Mouse (Mus musculus): ENCODE data around the gene Nr4a1. TPM values are rescaled to one million over a fixed set of nuclear protein-coding genes. Genes with fewer than 3 reads are reported as not detected.

Gene Nr4a1
- polyA plus RNA-seq, 1 experiment from 2014 or later = 2.2 TPM

DNA sequence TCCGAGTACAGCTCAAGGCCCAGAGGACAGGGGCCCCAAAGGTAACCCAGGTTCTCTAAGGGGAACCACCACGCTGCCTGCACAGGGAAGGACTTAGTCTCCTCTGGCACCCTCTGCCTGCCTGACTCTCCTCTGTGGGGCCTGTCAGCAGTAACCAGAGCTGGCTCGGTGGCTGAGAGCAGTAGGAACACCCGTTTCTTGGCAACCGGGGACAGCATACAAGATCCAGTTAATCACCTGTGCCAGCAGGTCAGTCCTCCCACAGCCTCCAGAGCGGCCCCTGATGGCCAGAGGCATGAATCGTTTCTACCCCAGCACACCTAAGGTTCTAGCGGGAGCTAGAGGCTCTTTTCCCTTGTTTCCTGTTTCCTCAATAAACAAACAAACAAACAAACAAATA is 11.4 kb upstream of the Nr4a1 start:
- H3K27ac ChIP-seq (replicated peaks; ENCODE audit: low read depth, low read length) = no peak overlapping the region
- H3K4me1 ChIP-seq (ENCODE audit: control insufficient read depth, insufficient read depth, low read length) = peaks cover 2% of the 10 kb centered on the region; the same call in 1 of the 2 replicates
- no peak overlapping the region for H3K9ac ChIP-seq (replicated peaks; ENCODE audit: low read length)
- H3K4me2 ChIP-seq (ENCODE audit: low read depth, low read length) = no peak overlapping the region
- H3K27me3 ChIP-seq (ENCODE audit: control insufficient read depth, insufficient read depth, low read length) = no peaks in the 10 kb centered on the region
- H3K4me3 ChIP-seq (ENCODE audit: low read depth, low read length) = no peak overlapping the region
- no peaks in the 10 kb centered on the region for H3K9me3 ChIP-seq (replicated peaks; ENCODE audit: control insufficient read depth, low read length)
- no peaks in the 10 kb centered on the region for H3K36me3 ChIP-seq (replicated peaks; ENCODE audit: control insufficient read depth, insufficient read depth, low read depth, low read length)
- DNase-seq (ENCODE audit: low spot score) (peak; percentile 64), ATAC-seq (replicated peaks; ENCODE audit: insufficient number of reproducible peaks, low FRiP score, low TSS enrichment, low read depth) (no peak)
- WGBS = 19% methylated on average over 8 of the region's 8 CpGs

DNA sequence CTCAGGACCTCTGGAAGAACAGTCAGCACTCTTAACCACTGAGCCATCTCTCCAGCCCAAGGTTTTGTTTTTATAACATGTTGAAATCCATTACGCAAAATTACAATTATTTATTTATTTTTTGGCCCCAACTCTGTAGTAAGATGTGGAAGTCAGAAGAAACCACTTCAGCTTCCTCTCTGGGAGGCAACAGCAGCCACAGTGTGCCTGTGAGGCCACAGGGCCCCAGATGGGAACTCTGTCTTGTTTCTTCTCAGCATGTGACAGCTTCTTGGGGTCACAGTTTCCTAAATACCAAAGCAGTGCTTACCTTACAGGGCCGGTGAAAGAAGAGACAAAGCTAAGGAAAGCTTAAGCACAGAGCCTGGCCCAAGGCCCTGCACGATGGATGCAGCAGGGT is 10.1 kb upstream of the Nr4a1 start:
- WGBS = 68% methylated on average over 3 of the region's 3 CpGs
- Histone ChIP-seq H3K36me3 (replicated peaks; ENCODE audit: control insufficient read depth, insufficient read depth, low read depth, low read length) (no peaks in the 10 kb centered on the region), H3K4me3 (ENCODE audit: low read depth, low read length) (no peak overlapping the region), H3K9ac (replicated peaks; ENCODE audit: low read length) (no peak overlapping the region), H3K4me2 (ENCODE audit: low read depth, low read length) (no peak overlapping the region), H3K9me3 (replicated peaks; ENCODE audit: control insufficient read depth, low read length) (no peaks in the 10 kb centered on the region), H3K27me3 (ENCODE audit: control insufficient read depth, insufficient read depth, low read length) (no peaks in the 10 kb centered on the region), H3K27ac (replicated peaks; ENCODE audit: low read depth, low read length) (no peak overlapping the region), H3K4me1 (ENCODE audit: control insufficient read depth, insufficient read depth, low read length) (0 out of 2 replicates have a peak, but pooled peaks cover 2% of the 10 kb centered on the region)
- no peak for ATAC-seq (replicated peaks; ENCODE audit: insufficient number of reproducible peaks, low FRiP score, low TSS enrichment, low read depth)
- no peak for DNase-seq (ENCODE audit: low spot score)

DNA sequence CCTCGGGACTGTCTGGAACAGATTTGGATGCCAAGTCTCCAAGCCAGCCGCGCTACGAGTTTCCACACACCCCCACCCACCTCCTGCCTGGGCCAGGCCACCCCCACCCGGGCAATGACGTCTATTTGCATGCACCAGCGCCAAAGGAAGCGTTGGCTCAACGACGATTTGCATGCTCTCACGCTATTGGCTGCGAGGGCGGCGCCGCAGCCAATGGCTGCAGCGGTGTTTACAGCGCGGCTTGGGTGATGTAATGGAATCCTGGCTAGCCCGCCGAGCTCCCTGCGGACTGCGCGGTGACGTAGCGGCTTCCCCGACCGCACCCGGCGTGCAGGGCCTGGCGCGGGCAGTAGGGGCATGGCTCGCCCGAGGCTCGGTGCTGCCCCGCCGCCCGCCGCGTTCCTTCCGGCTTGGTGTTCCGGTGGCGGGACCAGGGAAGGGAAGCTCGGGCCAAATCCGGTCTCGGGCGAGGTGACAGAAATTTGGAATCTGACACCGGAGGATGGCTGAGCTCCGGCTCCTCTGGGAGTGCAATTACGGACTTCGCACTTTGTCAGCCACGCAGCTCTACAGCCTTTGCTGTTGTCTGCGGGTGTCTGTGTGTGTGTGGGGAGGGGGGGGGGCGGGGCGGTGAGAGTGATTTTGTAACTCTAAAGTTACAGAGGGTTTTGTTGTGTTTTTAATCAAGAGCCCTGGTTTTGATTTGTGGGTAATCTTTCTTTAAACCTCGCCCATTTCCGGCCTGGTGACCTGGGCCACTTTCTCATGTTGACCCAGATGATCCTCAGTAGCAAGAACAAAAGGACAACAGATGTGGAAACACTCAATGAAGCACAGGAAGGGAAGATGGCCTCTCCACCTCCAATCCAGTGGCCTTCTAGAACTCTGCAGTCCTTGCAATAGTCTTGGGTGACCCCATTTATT is 7.6 kb upstream of the Nr4a1 start:
- Histone ChIP-seq H3K4me1 (ENCODE audit: control insufficient read depth, insufficient read depth, low read length) (no peaks in the 10 kb centered on the region), H3K9me3 (replicated peaks; ENCODE audit: control insufficient read depth, low read length) (no peaks in the 10 kb centered on the region), H3K27me3 (ENCODE audit: control insufficient read depth, insufficient read depth, low read length) (no peaks in the 10 kb centered on the region), H3K36me3 (replicated peaks; ENCODE audit: control insufficient read depth, insufficient read depth, low read depth, low read length) (no peaks in the 10 kb centered on the region), H3K4me2 (ENCODE audit: low read depth, low read length) (peak overlapping the region; percentile 64), H3K4me3 (ENCODE audit: low read depth, low read length) (peak overlapping the region; percentile 38), H3K9ac (replicated peaks; ENCODE audit: low read length) (peak overlapping the region; percentile 53), H3K27ac (replicated peaks; ENCODE audit: low read depth, low read length) (peak overlapping the region; percentile 65)
- DNase-seq (ENCODE audit: low spot score) (peak; percentile 99), ATAC-seq (replicated peaks; ENCODE audit: insufficient number of reproducible peaks, low FRiP score, low TSS enrichment, low read depth) (peak; percentile 97)
- under 1% methylated on average over 56 of the region's 56 CpGs for WGBS

DNA sequence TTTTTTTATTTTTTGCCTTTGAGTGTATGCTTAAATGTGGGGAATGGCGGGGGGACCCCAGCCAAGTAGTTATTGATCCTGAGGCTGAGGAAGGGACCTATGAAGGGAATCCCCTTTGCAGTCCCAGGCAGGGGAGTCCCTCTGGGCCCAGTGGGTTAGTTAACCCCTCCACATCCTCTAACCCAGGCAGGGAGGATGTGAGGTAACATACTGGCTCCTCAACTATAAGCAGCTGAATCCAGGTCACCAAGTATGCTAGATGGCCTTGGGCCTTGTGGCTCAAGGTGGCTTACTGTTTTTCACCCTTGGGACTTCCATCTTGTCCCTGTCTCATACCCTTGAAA is 6.9 kb upstream of the Nr4a1 start:
- WGBS = 48% methylated on average over 1 of the region's 1 CpGs
- ATAC-seq (replicated peaks; ENCODE audit: insufficient number of reproducible peaks, low FRiP score, low TSS enrichment, low read depth) (no peak), DNase-seq (ENCODE audit: low spot score) (no peak)
- no peak overlapping the region; the same call in 1 of the 2 replicates for H3K9ac ChIP-seq (replicated peaks; ENCODE audit: low read length)
- no peak overlapping the region; the same call in 1 of the 2 replicates for H3K4me3 ChIP-seq (ENCODE audit: low read depth, low read length)
- no peak overlapping the region; the same call in 1 of the 2 replicates for H3K4me2 ChIP-seq (ENCODE audit: low read depth, low read length)
- peak overlapping the region; percentile 65; the same call in 1 of the 2 replicates for H3K27ac ChIP-seq (replicated peaks; ENCODE audit: low read depth, low read length)
- no peaks in the 10 kb centered on the region for H3K27me3 ChIP-seq (ENCODE audit: control insufficient read depth, insufficient read depth, low read length)
- no peaks in the 10 kb centered on the region for H3K9me3 ChIP-seq (replicated peaks; ENCODE audit: control insufficient read depth, low read length)
- no peaks in the 10 kb centered on the region for H3K36me3 ChIP-seq (replicated peaks; ENCODE audit: control insufficient read depth, insufficient read depth, low read depth, low read length)
- H3K4me1 ChIP-seq (ENCODE audit: control insufficient read depth, insufficient read depth, low read length) = no peaks in the 10 kb centered on the region

DNA sequence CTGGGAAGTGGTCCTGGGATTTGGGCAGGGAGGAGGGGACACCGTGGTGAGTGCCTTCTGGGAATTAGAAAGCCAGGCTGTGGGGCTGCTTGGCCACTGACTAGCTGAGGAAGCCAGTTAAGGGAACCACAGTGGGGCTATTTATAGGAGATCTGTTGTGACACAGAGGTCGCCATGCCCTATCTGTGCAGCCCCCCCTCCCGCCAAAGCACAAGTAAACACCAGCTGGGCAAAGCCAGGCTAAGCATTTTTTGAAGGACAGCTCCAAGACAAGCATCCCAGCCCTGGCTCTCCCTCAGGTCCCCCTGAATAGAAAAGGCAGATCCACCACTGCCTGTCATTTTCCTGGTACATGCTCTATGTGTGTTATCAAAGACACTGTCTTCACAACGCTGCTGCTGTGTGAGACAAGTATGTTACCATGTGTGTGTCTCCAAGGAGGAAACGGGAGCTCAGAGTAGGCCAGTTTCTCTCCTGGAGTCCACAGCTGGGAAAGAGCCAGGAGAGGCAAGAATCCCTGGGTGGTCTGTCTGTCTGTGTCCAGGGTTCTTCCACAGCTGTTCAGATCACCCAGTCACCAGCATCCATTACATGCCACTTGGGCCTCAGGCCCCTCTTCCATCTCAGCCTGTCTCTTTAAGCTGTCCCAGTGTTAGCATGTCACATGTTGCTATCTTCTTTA is 5.9 kb upstream of the Nr4a1 start:
- H3K4me3 ChIP-seq (ENCODE audit: low read depth, low read length) = no peak overlapping the region
- no peaks in the 10 kb centered on the region for H3K27me3 ChIP-seq (ENCODE audit: control insufficient read depth, insufficient read depth, low read length)
- no peak overlapping the region for H3K9ac ChIP-seq (replicated peaks; ENCODE audit: low read length)
- H3K4me1 ChIP-seq (ENCODE audit: control insufficient read depth, insufficient read depth, low read length) = no peaks in the 10 kb centered on the region
- no peaks in the 10 kb centered on the region for H3K36me3 ChIP-seq (replicated peaks; ENCODE audit: control insufficient read depth, insufficient read depth, low read depth, low read length)
- WGBS = 24% methylated on average over 5 of the region's 5 CpGs
- ATAC-seq (replicated peaks; ENCODE audit: insufficient number of reproducible peaks, low FRiP score, low TSS enrichment, low read depth) (no peak), DNase-seq (ENCODE audit: low spot score) (no peak)
- H3K9me3 ChIP-seq (replicated peaks; ENCODE audit: control insufficient read depth, low read length) = no peaks in the 10 kb centered on the region
- H3K4me2 ChIP-seq (ENCODE audit: low read depth, low read length) = no peak overlapping the region
- no peak overlapping the region for H3K27ac ChIP-seq (replicated peaks; ENCODE audit: low read depth, low read length)

DNA sequence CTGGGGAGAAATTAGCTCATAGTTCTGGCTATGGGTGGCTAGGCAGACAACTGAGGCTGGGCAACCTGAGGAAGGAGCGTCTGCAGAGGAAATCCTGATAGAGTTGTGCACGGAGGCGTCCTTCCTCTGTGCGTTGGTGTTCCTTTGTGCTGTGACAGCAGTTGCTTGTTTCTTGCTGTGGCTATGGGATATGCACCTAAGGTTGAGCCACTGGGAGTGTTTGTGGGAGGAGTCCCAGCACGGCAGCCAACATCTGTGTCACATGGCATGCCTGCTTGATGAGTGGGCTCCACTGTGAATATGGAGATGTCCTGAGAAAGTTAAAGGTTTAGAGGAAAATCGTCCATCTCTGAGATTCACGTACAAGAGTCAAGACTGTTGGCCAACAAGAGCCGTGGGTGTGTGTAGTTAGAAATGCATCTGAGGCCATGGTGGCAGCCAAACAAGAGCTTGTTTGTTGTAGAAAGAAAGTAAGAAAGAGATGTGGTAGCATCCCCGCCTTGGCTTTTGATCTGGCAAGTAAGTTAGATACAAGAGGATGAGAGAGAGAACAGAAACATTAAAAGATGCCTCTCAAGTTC is 3.8 kb upstream of the Nr4a1 start:
- H3K4me1 ChIP-seq (ENCODE audit: control insufficient read depth, insufficient read depth, low read length) = no peaks in the 10 kb centered on the region

DNA sequence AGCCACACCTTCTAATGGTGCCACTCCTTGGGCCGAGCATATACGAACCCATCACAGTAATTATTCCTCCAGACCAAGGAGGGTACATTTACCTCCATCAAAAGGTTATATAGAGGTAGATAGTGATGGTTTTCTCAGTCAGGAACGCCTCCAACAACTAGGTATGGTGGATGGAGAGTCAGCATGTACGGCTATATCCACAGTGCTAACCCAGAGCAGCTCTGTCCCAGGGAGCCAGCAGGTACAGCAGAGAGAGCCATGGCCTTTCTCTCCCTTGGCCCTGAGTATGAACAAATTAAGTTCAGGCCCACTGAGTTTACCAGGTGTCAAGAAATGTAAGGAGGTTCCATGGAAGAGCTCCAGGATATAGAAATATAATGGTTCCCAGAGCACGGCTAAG is 2.1 kb upstream of the Nr4a1 start:
- Histone ChIP-seq H3K4me3 (ENCODE audit: low read depth, low read length) (no peak overlapping the region), H3K27me3 (ENCODE audit: control insufficient read depth, insufficient read depth, low read length) (no peaks in the 10 kb centered on the region; the same call in 1 of the 2 replicates), H3K4me2 (ENCODE audit: low read depth, low read length) (no peak overlapping the region), H3K27ac (replicated peaks; ENCODE audit: low read depth, low read length) (no peak overlapping the region), H3K9ac (replicated peaks; ENCODE audit: low read length) (no peak overlapping the region), H3K4me1 (ENCODE audit: control insufficient read depth, insufficient read depth, low read length) (no peaks in the 10 kb centered on the region), H3K9me3 (replicated peaks; ENCODE audit: control insufficient read depth, low read length) (no peaks in the 10 kb centered on the region), H3K36me3 (replicated peaks; ENCODE audit: control insufficient read depth, insufficient read depth, low read depth, low read length) (no peaks in the 10 kb centered on the region)
- WGBS = 93% methylated on average over 5 of the region's 5 CpGs
- no peak for DNase-seq (ENCODE audit: low spot score)
- ATAC-seq (replicated peaks; ENCODE audit: insufficient number of reproducible peaks, low FRiP score, low TSS enrichment, low read depth) = no peak

More for the DNA sequence above, 3.8 kb upstream of the Nr4a1 start:
- DNase-seq (ENCODE audit: low spot score) (no peak), ATAC-seq (replicated peaks; ENCODE audit: insufficient number of reproducible peaks, low FRiP score, low TSS enrichment, low read depth) (no peak)
- no peaks in the 10 kb centered on the region for H3K9me3 ChIP-seq (replicated peaks; ENCODE audit: control insufficient read depth, low read length)
- no peaks in the 10 kb centered on the region for H3K27me3 ChIP-seq (ENCODE audit: control insufficient read depth, insufficient read depth, low read length)
- H3K27ac ChIP-seq (replicated peaks; ENCODE audit: low read depth, low read length) = no peak overlapping the region
- no peak overlapping the region for H3K9ac ChIP-seq (replicated peaks; ENCODE audit: low read length)
- 79% methylated on average over 9 of the region's 9 CpGs for WGBS
- no peak overlapping the region for H3K4me2 ChIP-seq (ENCODE audit: low read depth, low read length)
- H3K4me3 ChIP-seq (ENCODE audit: low read depth, low read length) = no peak overlapping the region
- H3K36me3 ChIP-seq (replicated peaks; ENCODE audit: control insufficient read depth, insufficient read depth, low read depth, low read length) = no peaks in the 10 kb centered on the region

Data from embryonic facial prominence, embryonic 11.5 days (tissue).